Mouse (Mus musculus) embryonic facial prominence, embryonic 11.5 days (tissue): Measurements from ENCODE around the gene Iqcn. TPM values are rescaled to one million over a fixed set of nuclear protein-coding genes. Genes with fewer than 3 reads are reported as not detected.

ENCODE experiments used
- ATAC-seq: fragments of 200-750 bp; cut with Nextera tagmentation; replicated peaks from 2 replicates; pipeline ENCODE4 v1.8.0; 2017; ENCODE audit warnings: low read depth; ENCODE audit not compliant: insufficient number of reproducible peaks, low FRiP score, low TSS enrichment
- DNase-seq: peaks from one replicate; pipeline ENCODE4 v3.0.0-alpha.2; 2015; ENCODE audit warnings: low spot score
- H3K27ac ChIP-seq: fragments of 300-500 bp; sonication (generic); replicated peaks from 2 replicates; pipeline ENCODE4 v1.5.1; 2014; ENCODE audit warnings: mild to moderate bottlenecking, low read depth, low read length, control low read depth
- H3K27me3 ChIP-seq: fragments of 300-500 bp; sonication (generic); 2 replicates; pipeline ENCODE4 v1.6.1; 2014; ENCODE audit warnings: mild to moderate bottlenecking, low read length, moderate library complexity, mixed read lengths; ENCODE audit not compliant: control insufficient read depth, insufficient read depth
- H3K36me3 ChIP-seq: fragments of 300-500 bp; sonication (generic); replicated peaks from 2 replicates; pipeline ENCODE4 v1.6.1; 2014; ENCODE audit warnings: low read depth, mild to moderate bottlenecking, low read length, moderate library complexity, mixed read lengths; ENCODE audit not compliant: control insufficient read depth, insufficient read depth
- H3K4me1 ChIP-seq: fragments of 300-500 bp; sonication (generic); 2 replicates; pipeline ENCODE4 v1.6.1; 2014; ENCODE audit warnings: low read length, mixed read lengths; ENCODE audit not compliant: control insufficient read depth, insufficient read depth
- H3K4me2 ChIP-seq: fragments of 300-500 bp; sonication (generic); 2 replicates; pipeline ENCODE4 v1.6.1; 2014; ENCODE audit warnings: low read depth, mild to moderate bottlenecking, control low read depth, low read length, moderate library complexity
- H3K4me3 ChIP-seq: fragments of 300-500 bp; sonication (generic); 2 replicates; pipeline ENCODE4 v1.5.1; 2014; ENCODE audit warnings: low read depth, low read length, control low read depth
- H3K9ac ChIP-seq: fragments of 300-500 bp; sonication (generic); replicated peaks from 2 replicates; pipeline ENCODE4 v1.6.1; 2014; ENCODE audit warnings: mild to moderate bottlenecking, control low read depth, low read length
- H3K9me3 ChIP-seq: fragments of 300-500 bp; sonication (generic); replicated peaks from 2 replicates; pipeline ENCODE4 v1.6.1; 2016; ENCODE audit warnings: mild to moderate bottlenecking, low read length, inconsistent platforms, mixed read lengths; ENCODE audit not compliant: control insufficient read depth
- WGBS: fragments of 180-500 bp; shearing (Covaris S2); extraction: QIAGEN DNeasy Blood & Tissue Kit; methylation state at CpG from one replicate; pipeline ENCODE4 v1.1.7; 2014; 5-methylcytosine and 5-hydroxymethylcytosine counted together
- polyA plus RNA-seq: library from polyadenylated mRNA; unstranded; fragments of >200 nt; fragmentation: Nextera tagmentation; extraction: Ambion mirVana; gene quantifications from 2 replicates; pipeline ENCODE4 v1.2.1, GENCODE M21; 2014

The Iqcn gene
- polyA plus RNA-seq, 1 experiment from 2014 or later = not detected

DNA sequence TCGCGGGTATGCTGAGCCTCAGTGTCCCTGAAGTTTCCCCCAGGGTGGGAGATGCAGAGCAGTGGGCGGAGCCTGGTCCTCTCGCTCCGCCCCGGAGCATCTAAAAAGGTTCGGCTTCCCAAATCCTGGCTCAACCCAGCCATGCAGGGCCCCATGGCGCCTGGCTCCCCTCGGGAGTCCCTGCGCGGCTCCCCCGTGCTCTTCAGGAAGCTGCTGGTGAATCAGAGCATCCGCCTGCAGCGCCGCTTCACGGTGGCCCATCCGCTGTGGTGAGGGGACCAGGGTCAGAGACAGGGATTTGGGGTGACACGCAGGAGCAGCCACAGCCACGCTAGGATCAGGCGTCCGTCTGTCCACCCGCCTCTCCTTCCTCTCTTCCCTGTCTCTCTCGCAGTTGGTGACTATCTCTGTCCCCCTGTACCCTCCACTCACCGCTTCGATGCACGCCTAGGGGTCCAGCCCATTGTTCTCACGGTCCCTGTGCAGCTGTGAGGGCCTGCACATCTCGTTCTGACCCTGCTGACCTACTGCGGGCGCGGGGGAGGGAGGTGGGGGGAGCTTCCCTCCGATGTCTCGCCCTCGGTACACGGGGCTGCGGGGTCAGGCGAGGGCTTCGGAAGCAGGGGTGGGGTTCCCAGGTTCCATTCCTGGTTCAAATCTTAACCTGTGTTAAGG lies 39.9 kb downstream of the Iqcn start:
- H3K9me3 ChIP-seq = no peaks in the 10 kb centered on the region
- H3K4me2 ChIP-seq = peak overlapping the region; percentile 19
- H3K4me1 ChIP-seq = peaks cover 9% of the 10 kb centered on the region
- H3K36me3 ChIP-seq = no peaks in the 10 kb centered on the region
- H3K27ac ChIP-seq = no peak overlapping the region
- H3K9ac ChIP-seq = peak overlapping the region; percentile 26; the same call in 1 of the 2 replicates
- WGBS = 3% methylated on average over 36 of the region's 38 CpGs
- H3K4me3 ChIP-seq = no peak overlapping the region; the same call in 1 of the 2 replicates
- ATAC-seq (no peak), DNase-seq (no peak)
- H3K27me3 ChIP-seq = peaks cover 41% of the 10 kb centered on the region

DNA sequence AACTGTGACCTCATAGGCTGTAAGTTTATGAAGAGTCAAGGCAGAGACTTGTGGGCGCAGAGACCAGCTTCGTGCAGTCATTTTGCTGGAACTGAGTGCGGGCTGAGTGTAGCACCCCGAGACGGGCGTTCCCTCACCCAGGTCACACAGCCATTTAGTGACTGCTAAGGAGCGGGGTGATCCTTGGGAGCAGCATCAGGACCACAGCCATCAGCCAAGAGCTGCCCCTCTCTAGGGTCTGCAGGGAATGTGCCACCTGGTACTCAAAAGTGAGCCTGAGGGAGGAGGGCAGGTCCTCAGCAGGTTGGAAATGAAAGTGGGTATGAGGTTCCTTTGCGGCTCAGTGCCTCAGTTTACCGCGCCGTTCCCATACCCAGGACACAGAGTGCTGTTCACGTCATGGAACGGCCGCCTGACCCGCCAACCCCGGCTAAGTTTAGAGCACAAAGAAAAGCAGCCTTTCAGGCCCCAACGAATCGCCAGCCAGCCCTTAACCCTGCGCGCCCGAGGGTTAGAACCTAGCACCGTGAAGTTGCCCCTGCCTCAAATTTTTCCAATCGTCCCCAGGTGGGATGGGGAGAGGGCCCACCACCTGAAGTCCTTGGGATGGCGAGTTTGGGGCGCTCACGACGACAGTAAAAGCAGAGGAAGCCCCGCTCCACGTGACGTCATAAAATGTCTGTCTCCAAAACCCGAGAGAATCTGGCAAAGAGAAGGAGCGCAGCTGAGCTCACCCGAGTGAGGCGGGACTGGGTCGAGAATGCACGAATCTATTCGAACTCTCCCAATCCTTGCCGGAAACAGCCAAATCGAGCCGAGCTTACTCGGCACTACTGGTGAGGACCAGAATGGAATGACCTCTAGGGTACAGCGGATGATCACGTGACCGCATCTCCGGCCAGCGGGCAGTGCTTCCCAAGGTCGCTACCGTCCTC lies 40.7 kb downstream of the Iqcn start:
- no peaks in the 10 kb centered on the region for H3K36me3 ChIP-seq
- H3K27ac ChIP-seq = no peak overlapping the region
- H3K9ac ChIP-seq = peak overlapping the region; percentile 34
- no peaks in the 10 kb centered on the region for H3K9me3 ChIP-seq
- 3% methylated on average over 48 of the region's 48 CpGs for WGBS
- H3K4me3 ChIP-seq = peak overlapping the region; percentile 26
- DNase-seq (peak; percentile 56), ATAC-seq (0 out of 2 replicates have a peak, but pooled peaks have one; percentile 21)
- peak overlapping the region; percentile 42 for H3K4me2 ChIP-seq
- H3K27me3 ChIP-seq = peaks cover 41% of the 10 kb centered on the region
- peaks cover 9% of the 10 kb centered on the region for H3K4me1 ChIP-seq

DNA sequence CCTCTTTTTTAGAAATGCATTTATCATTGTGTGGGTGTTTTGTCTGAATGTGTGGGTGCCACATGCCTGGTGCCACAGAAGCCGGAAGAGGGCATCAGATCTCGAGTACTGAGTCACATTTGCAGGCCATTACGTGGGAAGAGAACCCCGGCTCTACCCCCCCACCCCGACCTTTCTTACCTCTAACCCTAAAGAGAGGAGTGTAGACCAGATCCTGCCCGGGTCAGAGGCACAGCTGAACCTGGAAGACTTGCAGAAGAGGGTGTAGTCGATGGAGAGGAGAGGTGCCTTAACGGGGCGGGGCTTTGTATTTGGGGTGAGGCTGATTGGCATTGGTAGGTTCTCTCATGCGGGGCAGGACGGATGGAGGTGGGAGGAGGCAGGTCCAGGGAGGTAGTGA lies 41.5 kb downstream of the Iqcn start:
- H3K27me3 ChIP-seq = peaks cover 41% of the 10 kb centered on the region
- WGBS = 52% methylated on average over 11 of the region's 11 CpGs
- no peak overlapping the region for H3K27ac ChIP-seq
- no peaks in the 10 kb centered on the region for H3K9me3 ChIP-seq
- ATAC-seq = no peak
- H3K36me3 ChIP-seq = no peaks in the 10 kb centered on the region
- no peak for DNase-seq
- H3K4me3 ChIP-seq = no peak overlapping the region
- H3K9ac ChIP-seq = no peak overlapping the region
- H3K4me2 ChIP-seq = no peak overlapping the region
- H3K4me1 ChIP-seq = peaks cover 9% of the 10 kb centered on the region

DNA sequence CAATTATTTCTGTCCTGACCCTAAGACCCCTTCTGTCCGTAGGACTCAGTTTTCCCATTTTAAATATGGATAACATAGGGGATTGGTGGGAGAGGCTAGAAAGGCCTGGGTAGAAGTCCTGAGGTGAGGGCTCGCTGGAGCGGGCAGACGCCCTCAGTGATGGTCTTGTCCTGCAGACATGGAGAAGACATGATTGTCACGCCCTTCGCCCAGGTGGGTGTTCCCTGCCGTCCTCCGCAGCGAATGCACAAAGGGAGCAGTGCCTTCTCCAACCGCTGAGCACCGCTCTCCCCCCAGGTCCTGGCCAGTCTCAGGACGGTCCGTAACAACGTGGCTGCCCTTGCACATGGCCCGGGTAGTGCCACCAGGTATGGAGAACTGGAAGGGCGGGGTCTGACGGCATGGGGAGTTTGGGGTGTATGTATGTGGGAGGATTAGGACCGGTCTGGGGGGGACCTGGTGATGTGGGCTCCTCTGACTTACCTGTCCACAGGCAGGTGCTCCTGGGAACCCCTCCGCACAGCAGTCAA lies 42.5 kb downstream of the Iqcn start:
- ATAC-seq (no peak), DNase-seq (no peak)
- no peak overlapping the region for H3K4me2 ChIP-seq
- no peak overlapping the region for H3K4me3 ChIP-seq
- H3K27me3 ChIP-seq = peaks cover 41% of the 10 kb centered on the region
- H3K27ac ChIP-seq = no peak overlapping the region
- H3K4me1 ChIP-seq = peaks cover 9% of the 10 kb centered on the region
- no peaks in the 10 kb centered on the region for H3K9me3 ChIP-seq
- WGBS = 50% methylated on average over 19 of the region's 19 CpGs
- H3K36me3 ChIP-seq = no peaks in the 10 kb centered on the region
- no peak overlapping the region for H3K9ac ChIP-seq

DNA sequence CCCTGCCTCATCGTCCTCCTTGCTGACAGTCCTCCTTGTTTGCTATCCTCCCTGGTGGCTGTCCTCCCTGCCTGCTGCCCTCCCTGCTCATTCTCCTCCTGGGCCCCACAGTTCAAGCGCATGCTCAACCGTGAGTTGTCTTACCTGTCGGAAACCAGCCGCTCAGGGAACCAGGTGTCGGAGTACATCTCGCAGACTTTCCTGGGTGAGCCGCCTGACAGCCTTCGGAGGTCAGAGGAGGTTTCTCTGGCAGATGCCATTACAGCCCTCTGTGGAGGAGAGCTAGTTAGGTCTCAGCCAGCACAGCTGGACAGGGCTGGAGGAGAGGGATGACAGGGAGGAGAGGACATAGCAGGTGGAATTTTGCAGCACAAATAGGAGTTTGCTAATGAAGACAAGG lies 43.4 kb downstream of the Iqcn start:
- 64% methylated on average over 9 of the region's 9 CpGs for WGBS
- Histone ChIP-seq H3K36me3 (no peaks in the 10 kb centered on the region), H3K27me3 (peaks cover 41% of the 10 kb centered on the region), H3K9me3 (no peaks in the 10 kb centered on the region), H3K27ac (no peak overlapping the region), H3K4me3 (no peak overlapping the region), H3K4me1 (peaks cover 9% of the 10 kb centered on the region), H3K9ac (no peak overlapping the region), H3K4me2 (no peak overlapping the region)
- no peak for ATAC-seq
- DNase-seq = no peak

DNA sequence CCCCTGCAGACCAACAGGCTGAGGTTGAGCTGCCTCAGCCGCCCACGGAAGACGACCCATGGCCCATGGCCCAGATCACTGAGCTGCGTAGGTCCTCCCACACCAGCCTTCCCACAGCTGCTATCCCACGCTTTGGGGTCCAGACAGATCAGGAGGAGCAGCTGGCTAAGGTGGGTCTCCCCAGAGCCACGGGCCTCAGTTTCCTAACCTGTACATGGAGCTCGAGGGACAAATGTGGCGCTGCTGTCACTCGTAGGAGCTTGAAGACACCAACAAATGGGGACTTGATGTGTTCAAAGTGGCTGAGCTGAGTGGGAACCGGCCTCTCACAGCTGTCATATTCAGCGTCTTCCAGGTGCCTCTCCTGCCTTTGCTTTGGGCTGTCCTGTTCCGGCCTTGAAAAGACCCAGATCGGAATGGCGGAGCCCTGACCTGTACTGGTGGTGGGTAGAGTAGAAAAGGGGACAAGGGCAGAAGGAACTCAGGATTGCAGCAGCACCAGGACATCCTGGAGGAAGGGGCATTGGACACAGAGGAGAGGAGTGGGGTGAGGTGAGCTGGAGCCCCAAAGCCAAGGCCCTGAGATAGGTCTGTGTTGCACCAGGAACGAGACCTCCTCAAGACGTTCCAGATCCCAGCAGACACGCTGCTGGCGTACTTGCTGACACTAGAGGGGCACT lies 44.1 kb downstream of the Iqcn start:
- no peak for ATAC-seq
- no peak overlapping the region for H3K27ac ChIP-seq
- DNase-seq = no peak
- H3K4me2 ChIP-seq = no peak overlapping the region
- H3K4me1 ChIP-seq = peaks cover 9% of the 10 kb centered on the region
- peaks cover 34% of the 10 kb centered on the region for H3K27me3 ChIP-seq
- no peak overlapping the region for H3K4me3 ChIP-seq
- H3K36me3 ChIP-seq = no peaks in the 10 kb centered on the region
- whole genome bisulfite sequencing = 85% methylated on average over 18 of the region's 18 CpGs
- H3K9ac ChIP-seq = no peak overlapping the region
- H3K9me3 ChIP-seq = no peaks in the 10 kb centered on the region

DNA sequence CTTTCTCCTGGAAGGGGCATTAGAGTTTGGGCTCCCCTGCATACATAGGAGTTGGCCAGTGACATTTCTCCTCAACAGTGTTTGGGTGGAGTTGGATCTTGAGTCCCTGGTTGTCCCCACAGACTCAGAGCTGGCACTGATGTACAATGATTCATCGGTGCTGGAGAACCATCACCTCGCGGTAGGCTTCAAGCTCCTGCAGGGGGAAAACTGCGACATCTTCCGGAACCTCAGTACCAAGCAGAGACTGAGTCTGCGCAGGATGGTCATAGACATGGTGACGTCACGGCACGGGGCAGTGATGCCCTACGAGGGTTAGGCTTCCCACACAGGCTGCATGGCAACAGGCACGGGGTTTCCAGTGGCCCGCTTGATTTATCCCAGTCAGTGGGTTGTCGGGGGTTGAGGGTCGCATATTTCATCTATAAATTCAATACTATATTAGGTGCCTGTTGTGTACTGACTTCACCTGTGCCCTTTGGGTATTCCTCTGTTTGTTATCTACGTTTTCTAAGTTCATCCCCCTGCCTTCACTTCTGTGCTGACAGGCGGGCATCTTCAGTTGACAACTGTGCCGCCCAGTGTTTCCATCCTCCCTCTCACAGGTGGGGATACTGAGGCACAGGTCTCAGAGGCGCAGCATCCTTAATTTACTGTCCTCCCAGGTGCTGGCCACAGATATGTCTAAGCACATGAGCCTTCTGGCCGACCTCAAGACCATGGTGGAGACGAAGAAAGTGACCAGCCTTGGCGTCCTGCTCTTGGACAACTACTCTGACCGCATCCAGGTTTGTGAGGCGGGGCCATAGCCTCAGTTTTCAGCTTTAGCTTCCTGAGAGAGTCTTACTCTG lies 45.2 kb downstream of the Iqcn start:
- Histone ChIP-seq H3K27me3 (peaks cover 24% of the 10 kb centered on the region), H3K9ac (no peak overlapping the region), H3K27ac (no peak overlapping the region), H3K4me1 (peaks cover 5% of the 10 kb centered on the region), H3K4me3 (no peak overlapping the region), H3K36me3 (no peaks in the 10 kb centered on the region), H3K4me2 (no peak overlapping the region), H3K9me3 (no peaks in the 10 kb centered on the region)
- WGBS = 84% methylated on average over 23 of the region's 23 CpGs
- no peak for ATAC-seq
- no peak for DNase-seq
